Mouse (Mus musculus) embryonic facial prominence, embryonic 15.5 days (tissue): ENCODE data around the gene Tnxb. TPM values are rescaled to one million over a fixed set of nuclear protein-coding genes. Genes with fewer than 3 reads are reported as not detected.

Source experiments
- ATAC-seq: fragments of 200-750 bp; cut with Nextera tagmentation; 2 replicates; pipeline ENCODE4 v1.8.0; 2017; ENCODE audit warnings: low read depth, moderate TSS enrichment; ENCODE audit not compliant: insufficient number of reproducible peaks, low FRiP score, low TSS enrichment
- H3K27ac ChIP-seq: fragments of 300-500 bp; sonication (generic); replicated peaks from 2 replicates; pipeline ENCODE4 v1.5.1; 2015; ENCODE audit warnings: mild to moderate bottlenecking, inconsistent platforms
- H3K27me3 ChIP-seq: fragments of 300-500 bp; sonication (generic); 2 replicates; pipeline ENCODE4 v1.6.1; 2015; ENCODE audit warnings: inconsistent platforms
- H3K36me3 ChIP-seq: fragments of 300-500 bp; sonication (generic); 2 replicates; pipeline ENCODE4 v1.6.1; 2015; ENCODE audit warnings: mild to moderate bottlenecking, inconsistent platforms
- H3K4me1 ChIP-seq: fragments of 300-500 bp; sonication (generic); 2 replicates; pipeline ENCODE4 v1.6.1; 2015; ENCODE audit warnings: inconsistent platforms
- H3K4me2 ChIP-seq: fragments of 300-500 bp; sonication (generic); replicated peaks from 2 replicates; pipeline ENCODE4 v1.6.1; 2015; ENCODE audit warnings: mild to moderate bottlenecking, inconsistent platforms
- H3K4me3 ChIP-seq: fragments of 300-500 bp; sonication (generic); replicated peaks from 2 replicates; pipeline ENCODE4 v1.5.1; 2015; ENCODE audit warnings: mild to moderate bottlenecking, inconsistent platforms
- H3K9ac ChIP-seq: fragments of 300-500 bp; sonication (generic); 2 replicates; pipeline ENCODE4 v1.6.1; 2015; ENCODE audit warnings: inconsistent platforms
- H3K9me3 ChIP-seq: fragments of 300-500 bp; sonication (generic); replicated peaks from 2 replicates; pipeline ENCODE4 v1.6.1; 2016; ENCODE audit warnings: inconsistent platforms
- WGBS: fragments of 180-500 bp; shearing (Covaris S2); methylation state at CpG from one replicate; pipeline ENCODE4 v1.1.7; 2015; 5-methylcytosine and 5-hydroxymethylcytosine counted together
- polyA plus RNA-seq: library from polyadenylated mRNA; unstranded; fragments of >200 nt; fragmentation: Nextera tagmentation; extraction: Ambion mirVana; gene quantifications from 2 replicates; pipeline ENCODE4 v1.2.1, GENCODE M21; 2015

The Tnxb gene
- polyA plus RNA-seq, 1 experiment from 2014 or later, result 0.48 TPM

- H3K36me3 ChIP-seq, result peaks cover 5% of the 10 kb centered on the region
- H3K9ac ChIP-seq, result no peak overlapping the region
- 79% methylated on average over 10 of the region's 10 CpGs for WGBS
- no peak overlapping the region for H3K4me2 ChIP-seq
- ATAC-seq, result no peak
- H3K27me3 ChIP-seq, result no peaks in the 10 kb centered on the region
- no peak overlapping the region for H3K4me3 ChIP-seq
- H3K4me1 ChIP-seq, result peaks cover 49% of the 10 kb centered on the region
- H3K9me3 ChIP-seq, result no peaks in the 10 kb centered on the region
- peak overlapping the region; percentile 39 for H3K27ac ChIP-seq
Observed at GRCm38 (mm10) chr17:34643944-34644343, 26.4 kb upstream of the Tnxb start.

GRCm38 (mm10) chr17:34644608-34645007 is 25.7 kb upstream of the Tnxb start, which contains the start of gene Fkbpl:
TSS of gene Fkbpl (plus strand) at chr17:34644764.
- peak within 1 kb of the TSS; percentile 69 for H3K4me3 ChIP-seq
- 1% methylated on average over 16 of the region's 16 CpGs for WGBS
- no peaks in the 10 kb centered on the region for H3K9me3 ChIP-seq
- no peaks in the 10 kb centered on the region for H3K27me3 ChIP-seq
- peaks cover 11% of the 10 kb centered on the region for H3K36me3 ChIP-seq
- peak within 1 kb of the TSS; percentile 82 for H3K27ac ChIP-seq
- peak within 1 kb of the TSS; percentile 67 for H3K4me2 ChIP-seq
- peak; percentile 83 for ATAC-seq
- H3K4me1 ChIP-seq, result peaks cover 49% of the 10 kb centered on the region
- H3K9ac ChIP-seq, result peak within 1 kb of the TSS; percentile 70

GRCm38 (mm10) chr17:34645256-34645829 is 25.0 kb upstream of the Tnxb start:
- peak overlapping the region; percentile 82; the same call in 1 of the 2 replicates for H3K27ac ChIP-seq
- WGBS, result 31% methylated on average over 10 of the region's 10 CpGs

GRCm38 (mm10) chr17:34645831-34646511 is 24.4 kb upstream of the Tnxb start:
- no peak overlapping the region for H3K9ac ChIP-seq
- H3K27me3 ChIP-seq, result no peaks in the 10 kb centered on the region
- ATAC-seq, result no peak
- H3K4me2 ChIP-seq, result peak overlapping the region; percentile 84
- H3K4me1 ChIP-seq, result peaks cover 42% of the 10 kb centered on the region
- 89% methylated on average over 30 of the region's 30 CpGs for WGBS
- peak overlapping the region; percentile 99 for H3K4me3 ChIP-seq
- no peaks in the 10 kb centered on the region for H3K9me3 ChIP-seq
- peaks cover 25% of the 10 kb centered on the region for H3K36me3 ChIP-seq
- H3K27ac ChIP-seq, result 0 out of 2 replicates have a peak overlapping the region, but pooled peaks have one; percentile 44

More at GRCm38 (mm10) chr17:34645256-34645829, 25.0 kb upstream of the Tnxb start:
- Histone ChIP-seq H3K27me3 (no peaks in the 10 kb centered on the region), H3K4me2 (peak overlapping the region; percentile 67), H3K4me1 (peaks cover 49% of the 10 kb centered on the region), H3K4me3 (peak overlapping the region; percentile 69), H3K36me3 (peaks cover 19% of the 10 kb centered on the region), H3K9me3 (no peaks in the 10 kb centered on the region), H3K9ac (peak overlapping the region; percentile 70)
- no peak for ATAC-seq

GRCm38 (mm10) chr17:34646906-34647787 is 23.2 kb upstream of the Tnxb start, which contains the start of gene Atf6b:
TSS of gene Atf6b (plus strand) at chr17:34647146.
- Histone ChIP-seq H3K36me3 (peaks cover 37% of the 10 kb centered on the region), H3K4me1 (peaks cover 33% of the 10 kb centered on the region), H3K4me2 (peak within 1 kb of the TSS; percentile 84), H3K27me3 (no peaks in the 10 kb centered on the region), H3K27ac (peak within 1 kb of the TSS; percentile 60), H3K9ac (peak within 1 kb of the TSS; percentile 95), H3K4me3 (peak within 1 kb of the TSS; percentile 99), H3K9me3 (no peaks in the 10 kb centered on the region)
- ATAC-seq, result peak; percentile 96
- under 1% methylated on average over 66 of the region's 66 CpGs for WGBS

GRCm38 (mm10) chr17:34648141-34648890 is 22.0 kb upstream of the Tnxb start:
- peak overlapping the region; percentile 99 for H3K4me3 ChIP-seq

GRCm38 (mm10) chr17:34649106-34649864 is 21.1 kb upstream of the Tnxb start:
- Histone ChIP-seq H3K9me3 (no peaks in the 10 kb centered on the region), H3K27ac (no peak overlapping the region), H3K4me2 (no peak overlapping the region), H3K4me3 (no peak overlapping the region), H3K36me3 (peaks cover 54% of the 10 kb centered on the region), H3K27me3 (no peaks in the 10 kb centered on the region), H3K9ac (no peak overlapping the region), H3K4me1 (peaks cover 31% of the 10 kb centered on the region)
- no peak for ATAC-seq
- WGBS, result 85% methylated on average over 18 of the region's 18 CpGs

More at GRCm38 (mm10) chr17:34648141-34648890, 22.0 kb upstream of the Tnxb start:
- H3K27me3 ChIP-seq, result no peaks in the 10 kb centered on the region
- no peaks in the 10 kb centered on the region for H3K9me3 ChIP-seq
- H3K4me2 ChIP-seq, result peak overlapping the region; percentile 84
- peaks cover 48% of the 10 kb centered on the region for H3K36me3 ChIP-seq
- peaks cover 33% of the 10 kb centered on the region for H3K4me1 ChIP-seq
- H3K9ac ChIP-seq, result no peak overlapping the region
- no peak overlapping the region for H3K27ac ChIP-seq
- ATAC-seq, result no peak
- WGBS, result 74% methylated on average over 16 of the region's 16 CpGs

- 89% methylated on average over 14 of the region's 14 CpGs for WGBS
- Histone ChIP-seq H3K27me3 (no peaks in the 10 kb centered on the region), H3K4me3 (no peak overlapping the region), H3K9me3 (no peaks in the 10 kb centered on the region), H3K27ac (no peak overlapping the region), H3K36me3 (peaks cover 63% of the 10 kb centered on the region), H3K4me1 (peaks cover 30% of the 10 kb centered on the region), H3K4me2 (no peak overlapping the region), H3K9ac (no peak overlapping the region)
- no peak for ATAC-seq
Observed at GRCm38 (mm10) chr17:34650781-34651180, 19.6 kb upstream of the Tnxb start.

- no peak for ATAC-seq
- H3K27me3 ChIP-seq, result no peaks in the 10 kb centered on the region
- H3K9ac ChIP-seq, result no peak overlapping the region
- H3K9me3 ChIP-seq, result no peaks in the 10 kb centered on the region
- peaks cover 61% of the 10 kb centered on the region for H3K36me3 ChIP-seq
- no peak overlapping the region for H3K4me2 ChIP-seq
- WGBS, result 52% methylated on average over 19 of the region's 19 CpGs
- H3K4me3 ChIP-seq, result no peak overlapping the region
- H3K4me1 ChIP-seq, result peaks cover 30% of the 10 kb centered on the region
- H3K27ac ChIP-seq, result no peak overlapping the region
Observed at GRCm38 (mm10) chr17:34651507-34652221, 18.7 kb upstream of the Tnxb start.
